Mouse (Mus musculus): ENCODE measurements around the gene Hist1h1d. TPM values are rescaled to one million over a fixed set of nuclear protein-coding genes. Genes with fewer than 3 reads are reported as not detected.
A peak's percentile ranks its signal among the peaks of the same experiment; 100 is the strongest.
"Not testable (repeated sequence)": the region's sequence is repeated elsewhere in the genome, so short reads cannot be mapped to it uniquely, and the experiment has no call there.

The Hist1h1d gene
- total RNA-seq, 1 experiment from 2014 or later: 21.9 TPM

- ATAC-seq (replicated peaks; ENCODE audit: insufficient number of reproducible peaks, low FRiP score, low TSS enrichment, poor library complexity, severe bottlenecking): not testable (repeated sequence)
Measured at GRCm38 (mm10) chr13:23542225-23542980, 10.7 kb upstream of the Hist1h1d start.

GRCm38 (mm10) chr13:23542999-23543607 lies 10.0 kb upstream of the Hist1h1d start, which contains the start of gene Hist1h2bh:
Hist1h2bh (minus strand) TSS chr13:23543392.
- ATAC-seq (replicated peaks; ENCODE audit: insufficient number of reproducible peaks, low FRiP score, low TSS enrichment, poor library complexity, severe bottlenecking): peak; percentile 98

- ATAC-seq (replicated peaks; ENCODE audit: insufficient number of reproducible peaks, low FRiP score, low TSS enrichment, poor library complexity, severe bottlenecking): peak; percentile 92
Measured at GRCm38 (mm10) chr13:23543965-23544786, 8.9 kb upstream of the Hist1h1d start, which contains the start of gene Hist1h3f. Hist1h3f (plus strand) TSS chr13:23544052.

- ATAC-seq (replicated peaks; ENCODE audit: insufficient number of reproducible peaks, low FRiP score, low TSS enrichment, poor library complexity, severe bottlenecking): not testable (repeated sequence)
Measured at GRCm38 (mm10) chr13:23544787-23545120, 8.3 kb upstream of the Hist1h1d start.

GRCm38 (mm10) chr13:23546694-23547093 lies 6.4 kb upstream of the Hist1h1d start:
- no peak for ATAC-seq (replicated peaks; ENCODE audit: insufficient number of reproducible peaks, low FRiP score, low TSS enrichment, poor library complexity, severe bottlenecking)

GRCm38 (mm10) chr13:23550761-23551145 lies 2.3 kb upstream of the Hist1h1d start:
- no peak for ATAC-seq (replicated peaks; ENCODE audit: insufficient number of reproducible peaks, low FRiP score, low TSS enrichment, poor library complexity, severe bottlenecking)

- peak; percentile 88 for ATAC-seq (replicated peaks; ENCODE audit: insufficient number of reproducible peaks, low FRiP score, low TSS enrichment, poor library complexity, severe bottlenecking)
Measured at GRCm38 (mm10) chr13:23551146-23551834, 1.8 kb upstream of the Hist1h1d start, which contains the start of gene Hist1h4f. Hist1h4f (minus strand) TSS chr13:23551648.

- ATAC-seq (replicated peaks; ENCODE audit: insufficient number of reproducible peaks, low FRiP score, low TSS enrichment, poor library complexity, severe bottlenecking): no peak
Measured at GRCm38 (mm10) chr13:23551931-23552914, 839 bp upstream of the Hist1h1d start.

GRCm38 (mm10) chr13:23554393-23554792 lies 1.3 kb downstream of the Hist1h1d start:
- no peak for ATAC-seq (replicated peaks; ENCODE audit: insufficient number of reproducible peaks, low FRiP score, low TSS enrichment, poor library complexity, severe bottlenecking)

GRCm38 (mm10) chr13:23554925-23555838 lies 2.1 kb downstream of the Hist1h1d start:
- peak; percentile 71 for ATAC-seq (replicated peaks; ENCODE audit: insufficient number of reproducible peaks, low FRiP score, low TSS enrichment, poor library complexity, severe bottlenecking)

GRCm38 (mm10) chr13:23555839-23556416 lies 2.9 kb downstream of the Hist1h1d start:
- peak; percentile 67 for ATAC-seq (replicated peaks; ENCODE audit: insufficient number of reproducible peaks, low FRiP score, low TSS enrichment, poor library complexity, severe bottlenecking)

GRCm38 (mm10) chr13:23556906-23557305 lies 3.8 kb downstream of the Hist1h1d start:
- no peak for ATAC-seq (replicated peaks; ENCODE audit: insufficient number of reproducible peaks, low FRiP score, low TSS enrichment, poor library complexity, severe bottlenecking)

GRCm38 (mm10) chr13:23560699-23561098 lies 7.6 kb downstream of the Hist1h1d start:
- not testable (repeated sequence) for ATAC-seq (replicated peaks; ENCODE audit: insufficient number of reproducible peaks, low FRiP score, low TSS enrichment, poor library complexity, severe bottlenecking)

- ATAC-seq (replicated peaks; ENCODE audit: insufficient number of reproducible peaks, low FRiP score, low TSS enrichment, poor library complexity, severe bottlenecking): not testable (repeated sequence)
Measured at GRCm38 (mm10) chr13:23561531-23561882, 8.4 kb downstream of the Hist1h1d start.

GRCm38 (mm10) chr13:23561883-23562659 lies 9.0 kb downstream of the Hist1h1d start, which contains the start of gene Hist1h3e:
Hist1h3e (minus strand) TSS chr13:23562369.
- ATAC-seq (replicated peaks; ENCODE audit: insufficient number of reproducible peaks, low FRiP score, low TSS enrichment, poor library complexity, severe bottlenecking): peak; percentile 98

All from monocyte, adult 5-6 weeks (primary cell).